In genomic region chr3:108510716-108511483, GRCm38 (mm10) we compare ENCODE assay signal across 9 mouse cellular contexts. TPM values are rescaled to one million over a fixed set of nuclear protein-coding genes. Genes with fewer than 3 reads are reported as not detected.
DNase-seq lines count a peak whose midpoint lies in the region; ATAC-seq lines count a peak whose summit lies in the region.
"Had no signal": no experiment of that assay in that cellular context is flagged by ENCODE, and none has a peak within 500 bp of the region (broad histone marks: within the 10 kb centered on the region; RNA-seq: fewer than 3 reads in every experiment).

No protein-coding gene starts in this region.

- no peaks in the 10 kb centered on the region for H3K27me3 ChIP-seq in neural tube, embryonic 11.5 days (ENCODE audit: control insufficient read depth, insufficient read depth, low read length)
- 0 out of 2 replicates have a peak, but pooled peaks cover 3% of the 10 kb centered on the region for H3K27me3 ChIP-seq in hindbrain, embryonic 10.5 days (ENCODE audit: insufficient read depth, poor library complexity, severe bottlenecking)
- no peaks in the 10 kb centered on the region for H3K27me3 ChIP-seq in neural tube, embryonic 15.5 days (replicated peaks)
- no peaks in the 10 kb centered on the region for H3K27me3 ChIP-seq in liver, embryonic 11.5 days (replicated peaks; ENCODE audit: control insufficient read depth, insufficient read depth, low read length)
- H3K27me3 ChIP-seq: Patski had no signal

- no peak overlapping the region for H3K4me3 ChIP-seq in neural tube, embryonic 11.5 days (ENCODE audit: low read depth, low read length)
- no peak overlapping the region for H3K4me3 ChIP-seq in hindbrain, embryonic 10.5 days
- no peak overlapping the region for H3K4me3 ChIP-seq in neural tube, embryonic 15.5 days (replicated peaks)
- no peak overlapping the region for H3K4me3 ChIP-seq in liver, embryonic 11.5 days (ENCODE audit: low read depth, low read length)
- H3K4me3 ChIP-seq: heart, embryonic 10.5 days had no signal

- intact Hi-C loops in gastrocnemius, postnatal 36 days (cut with DNase I), result no loop called here

- peak; percentile 74 for ATAC-seq in neural tube, embryonic 11.5 days (ENCODE audit: insufficient read depth, low FRiP score, low TSS enrichment)
- ATAC-seq in neural tube, embryonic 15.5 days (ENCODE audit: low FRiP score), result peak; percentile 71
- no peak for ATAC-seq in liver, embryonic 11.5 days (replicated peaks; ENCODE audit: low FRiP score)
- ATAC-seq: Patski had no signal

- H3K36me3 ChIP-seq in neural tube, embryonic 11.5 days (ENCODE audit: control insufficient read depth, insufficient read depth, low read length), result no peaks in the 10 kb centered on the region
- H3K36me3 ChIP-seq in hindbrain, embryonic 10.5 days, result no peaks in the 10 kb centered on the region
- H3K36me3 ChIP-seq in neural tube, embryonic 15.5 days, result no peaks in the 10 kb centered on the region
- H3K36me3 ChIP-seq in liver, embryonic 11.5 days (ENCODE audit: control insufficient read depth, insufficient read depth, low read length), result no peaks in the 10 kb centered on the region
- H3K36me3 ChIP-seq: heart, embryonic 10.5 days had no signal

- H3K9ac ChIP-seq in neural tube, embryonic 11.5 days (ENCODE audit: low read length), result peak overlapping the region; percentile 48
- no peak overlapping the region for H3K9ac ChIP-seq in neural tube, embryonic 15.5 days (replicated peaks)
- no peak overlapping the region for H3K9ac ChIP-seq in liver, embryonic 11.5 days (ENCODE audit: low read depth, low read length)

- peak; percentile 20 for DNase-seq in neural tube, embryonic 11.5 days (ENCODE audit: low spot score)
- DNase-seq in neural tube, embryonic 10.5 days (ENCODE audit: extremely low spot score, low spot score), result no peak
- no peak for DNase-seq in hindbrain, embryonic 10.5 days (ENCODE audit: low spot score)
- DNase-seq in layer of hippocampus, postnatal 10 days (ENCODE audit: low spot score in 2 of 2), result peak; percentile 46 to 48
- no peak for DNase-seq in liver, embryonic 11.5 days (ENCODE audit: low spot score)
- DNase-seq in gastrocnemius, postnatal 36 days, result no peak

- H3K4me1 ChIP-seq in neural tube, embryonic 11.5 days (ENCODE audit: control insufficient read depth, insufficient read depth, low read length), result 0 out of 2 replicates have a peak, but pooled peaks cover 4% of the 10 kb centered on the region
- H3K4me1 ChIP-seq in hindbrain, embryonic 10.5 days (replicated peaks), result peaks cover 20% of the 10 kb centered on the region
- H3K4me1 ChIP-seq in neural tube, embryonic 15.5 days, result peaks cover 26% of the 10 kb centered on the region
- H3K4me1 ChIP-seq in liver, embryonic 11.5 days (replicated peaks; ENCODE audit: control insufficient read depth, insufficient read depth, low read length), result no peaks in the 10 kb centered on the region
- H3K4me1 ChIP-seq: heart, embryonic 10.5 days had no signal

- H3K4me2 ChIP-seq in neural tube, embryonic 11.5 days (ENCODE audit: low read depth), result no peak overlapping the region; the same call in 1 of the 2 replicates
- H3K4me2 ChIP-seq in neural tube, embryonic 15.5 days, result peak overlapping the region; percentile 31
- no peak overlapping the region for H3K4me2 ChIP-seq in liver, embryonic 11.5 days

- H3K27ac ChIP-seq in neural tube, embryonic 11.5 days (ENCODE audit: low read depth, low read length), result peak overlapping the region; percentile 5; the same call in 1 of the 2 replicates
- peak overlapping the region; percentile 72 for H3K27ac ChIP-seq in hindbrain, embryonic 10.5 days
- H3K27ac ChIP-seq in neural tube, embryonic 15.5 days (replicated peaks), result peak overlapping the region; percentile 46
- no peak overlapping the region for H3K27ac ChIP-seq in liver, embryonic 11.5 days (ENCODE audit: low read depth, low read length)
- H3K27ac ChIP-seq: heart, embryonic 10.5 days had no signal

- 9% methylated on average over 9 of the region's 9 CpGs for WGBS in neural tube, embryonic 11.5 days
- 23% methylated on average over 9 of the region's 9 CpGs for WGBS in hindbrain, embryonic 10.5 days
- 3% methylated on average over 9 of the region's 9 CpGs for WGBS in neural tube, embryonic 15.5 days
- WGBS in liver, embryonic 11.5 days, result 47% methylated on average over 9 of the region's 9 CpGs

- no peaks in the 10 kb centered on the region for H3K9me3 ChIP-seq in neural tube, embryonic 11.5 days (ENCODE audit: control insufficient read depth, low read length)
- H3K9me3 ChIP-seq in hindbrain, embryonic 10.5 days, result no peaks in the 10 kb centered on the region
- no peaks in the 10 kb centered on the region for H3K9me3 ChIP-seq in neural tube, embryonic 15.5 days (replicated peaks)
- no peaks in the 10 kb centered on the region for H3K9me3 ChIP-seq in liver, embryonic 11.5 days (ENCODE audit: control insufficient read depth, low read length)
- H3K9me3 ChIP-seq: heart, embryonic 10.5 days had no signal

RNA-seq across cellular contexts. Expression of gene 1700013F07Rik, which starts 23.1 kb away (rescaled TPM):
- not detected in 2 replicates for polyA plus RNA-seq in neural tube, embryonic 11.5 days (2014; fragmentation: Nextera tagmentation; extraction: Ambion mirVana)
- 0.50 and 2.6 TPM in 2 replicates for polyA plus RNA-seq in hindbrain, embryonic 10.5 days (2016; fragmentation: Nextera tagmentation; extraction: Ambion mirVana)
- total RNA-seq in layer of hippocampus, postnatal 10 days (2021), result 1 to 10 TPM; 2.1 to 2.7 TPM
- polyA plus RNA-seq in neural tube, embryonic 15.5 days (2015; fragmentation: Nextera tagmentation; extraction: Ambion mirVana), result 0.87 and 1.2 TPM in 2 replicates
- polyA plus RNA-seq in liver, embryonic 11.5 days (2014; fragmentation: Nextera tagmentation; extraction: Ambion mirVana), result not detected in 2 replicates
- not detected for total RNA-seq in gastrocnemius, postnatal 36 days (2021)

RNA-seq across cellular contexts. Expression of gene 5330417C22Rik, which starts 25.4 kb away (rescaled TPM):
- polyA plus RNA-seq in neural tube, embryonic 11.5 days (2014; fragmentation: Nextera tagmentation; extraction: Ambion mirVana), result 1.4 and 1.8 TPM in 2 replicates
- 1.4 and 2.3 TPM in 2 replicates for polyA plus RNA-seq in hindbrain, embryonic 10.5 days (2016; fragmentation: Nextera tagmentation; extraction: Ambion mirVana)
- 10 to 100 TPM; 16.8 to 22.0 TPM for total RNA-seq in layer of hippocampus, postnatal 10 days (2021)
- 12.1 and 15.8 TPM in 2 replicates for polyA plus RNA-seq in neural tube, embryonic 15.5 days (2015; fragmentation: Nextera tagmentation; extraction: Ambion mirVana)
- 0.10 and 0.23 TPM in 2 replicates for polyA plus RNA-seq in liver, embryonic 11.5 days (2014; fragmentation: Nextera tagmentation; extraction: Ambion mirVana)
- total RNA-seq in gastrocnemius, postnatal 36 days (2021), result under 1 TPM; 0.05 to 0.25 TPM

RNA-seq across cellular contexts. Expression of gene Tmem167b, which starts 51.4 kb away (rescaled TPM):
- 55.4 and 56.6 TPM in 2 replicates for polyA plus RNA-seq in neural tube, embryonic 11.5 days (2014; fragmentation: Nextera tagmentation; extraction: Ambion mirVana)
- 37.7 and 42.4 TPM in 2 replicates for polyA plus RNA-seq in hindbrain, embryonic 10.5 days (2016; fragmentation: Nextera tagmentation; extraction: Ambion mirVana)
- 10 to 100 TPM; 43.3 to 43.8 TPM for total RNA-seq in layer of hippocampus, postnatal 10 days (2021)
- polyA plus RNA-seq in neural tube, embryonic 15.5 days (2015; fragmentation: Nextera tagmentation; extraction: Ambion mirVana), result 46.3 and 47.5 TPM in 2 replicates
- polyA plus RNA-seq in liver, embryonic 11.5 days (2014; fragmentation: Nextera tagmentation; extraction: Ambion mirVana), result 23.0 and 27.7 TPM in 2 replicates
- total RNA-seq in gastrocnemius, postnatal 36 days (2021), result 10 to 100 TPM; 12.3 to 14.0 TPM

Comparison
In these comparisons a context has a peak if more than half of its experiments do, and no peak if none do; other contexts are left out.
1. DNase-seq: peak in neural tube, embryonic 11.5 days (single experiment) and layer of hippocampus, postnatal 10 days (2 of 2); none in neural tube, embryonic 10.5 days (single experiment), hindbrain, embryonic 10.5 days (single experiment), liver, embryonic 11.5 days (single experiment) and gastrocnemius, postnatal 36 days (0 of 2).